Mouse (Mus musculus) spleen, adult 2 months (tissue): Measurements from ENCODE around the gene Lmbr1l. TPM values are rescaled to one million over a fixed set of nuclear protein-coding genes. Genes with fewer than 3 reads are reported as not detected.
A peak's percentile ranks its signal among the peaks of the same experiment; 100 is the strongest.

Experiments
- DNase-seq, 2 experiments: peaks; one replicate each; pipeline versions ENCODE4 v3.0.0 to v3.0.0-alpha.2; 2012 to 2021; ENCODE audit warnings: low spot score in 2 of 2, low read depth in 1 of 2
- H3K27ac ChIP-seq: fragments of 200-500 bp; 2 replicates; pipeline ENCODE4 v1.5.1; 2012; ENCODE audit warnings: low read length, inconsistent platforms; ENCODE audit not compliant: insufficient read depth
- H3K27me3 ChIP-seq: fragments of 200-500 bp; 2 replicates; pipeline ENCODE4 v1.6.1; 2012; ENCODE audit warnings: mild to moderate bottlenecking, moderate library complexity, low read length, inconsistent platforms; ENCODE audit not compliant: control insufficient read depth, insufficient read depth
- H3K36me3 ChIP-seq: fragments of 200-500 bp; 2 replicates; pipeline ENCODE4 v1.6.1; 2012; ENCODE audit warnings: mild to moderate bottlenecking, low read length, inconsistent platforms; ENCODE audit not compliant: control insufficient read depth, insufficient read depth
- H3K4me1 ChIP-seq: fragments of 200-500 bp; 2 replicates; pipeline ENCODE4 v1.6.1; 2011; ENCODE audit warnings: inconsistent platforms; ENCODE audit not compliant: control insufficient read depth, insufficient read depth, insufficient read length
- H3K4me3 ChIP-seq: fragments of 200-500 bp; 2 replicates; pipeline ENCODE4 v1.5.1; 2011; ENCODE audit warnings: mild to moderate bottlenecking, inconsistent platforms; ENCODE audit not compliant: insufficient read depth, insufficient read length; ENCODE audit errors: extremely low read depth
- CTCF ChIP-seq: fragments of 200-500 bp; IDR thresholded peaks from 2 replicates; pipeline ENCODE4 v1.5.1; 2011; ENCODE audit warnings: mild to moderate bottlenecking, inconsistent platforms; ENCODE audit not compliant: insufficient read depth, insufficient read length, insufficient replicate concordance; ENCODE audit errors: extremely low read depth
- POLR2A ChIP-seq: fragments of 200-500 bp; IDR thresholded peaks from 2 replicates; pipeline ENCODE4 v1.6.1; 2011; ENCODE audit warnings: low read depth, low read length, inconsistent platforms
- WGBS: fragments of 180-500 bp; shearing (Covaris S2); methylation state at CpG from one replicate; pipeline ENCODE4 v1.1.7; 2018; 5-methylcytosine and 5-hydroxymethylcytosine counted together
- polyA plus RNA-seq: library from polyadenylated mRNA; depleted of rRNA; stranded (reverse); fragments of >200 nt; gene quantifications from 2 replicates; pipeline ENCODE4 v1.2.3, GENCODE M21; 2012

The Lmbr1l gene
- polyA plus RNA-seq, 1 experiment = 112 TPM

DNA sequence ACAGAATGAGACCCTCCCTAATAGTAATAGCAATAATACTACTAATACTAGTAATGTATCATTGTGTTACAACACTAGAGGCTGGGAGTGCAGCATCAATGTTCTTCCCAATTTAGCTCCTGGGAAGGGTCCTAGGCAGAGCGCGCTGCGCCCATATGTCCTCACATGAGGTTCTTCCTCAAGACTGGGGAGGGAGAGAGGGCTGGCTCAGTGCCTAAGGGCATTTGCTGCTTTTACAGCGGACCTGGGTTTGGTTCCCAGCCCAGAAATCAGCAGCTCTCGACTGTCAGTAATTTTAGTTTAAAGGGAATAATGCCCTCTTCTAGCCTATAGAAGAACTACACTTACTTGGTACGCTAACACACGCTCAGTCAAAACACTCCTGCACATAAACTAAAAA, 30.5 kb downstream of the Lmbr1l start:
- DNase-seq = no peak
- no peaks in the 10 kb centered on the region for H3K36me3 ChIP-seq
- no peaks in the 10 kb centered on the region for H3K27me3 ChIP-seq
- 84% methylated on average over 7 of the region's 7 CpGs for WGBS
- H3K4me1 ChIP-seq = no peaks in the 10 kb centered on the region
- no peak for TF ChIP-seq CTCF
- TF ChIP-seq POLR2A = no peak
- H3K4me3 ChIP-seq = no peak overlapping the region
- no peak overlapping the region for H3K27ac ChIP-seq

DNA sequence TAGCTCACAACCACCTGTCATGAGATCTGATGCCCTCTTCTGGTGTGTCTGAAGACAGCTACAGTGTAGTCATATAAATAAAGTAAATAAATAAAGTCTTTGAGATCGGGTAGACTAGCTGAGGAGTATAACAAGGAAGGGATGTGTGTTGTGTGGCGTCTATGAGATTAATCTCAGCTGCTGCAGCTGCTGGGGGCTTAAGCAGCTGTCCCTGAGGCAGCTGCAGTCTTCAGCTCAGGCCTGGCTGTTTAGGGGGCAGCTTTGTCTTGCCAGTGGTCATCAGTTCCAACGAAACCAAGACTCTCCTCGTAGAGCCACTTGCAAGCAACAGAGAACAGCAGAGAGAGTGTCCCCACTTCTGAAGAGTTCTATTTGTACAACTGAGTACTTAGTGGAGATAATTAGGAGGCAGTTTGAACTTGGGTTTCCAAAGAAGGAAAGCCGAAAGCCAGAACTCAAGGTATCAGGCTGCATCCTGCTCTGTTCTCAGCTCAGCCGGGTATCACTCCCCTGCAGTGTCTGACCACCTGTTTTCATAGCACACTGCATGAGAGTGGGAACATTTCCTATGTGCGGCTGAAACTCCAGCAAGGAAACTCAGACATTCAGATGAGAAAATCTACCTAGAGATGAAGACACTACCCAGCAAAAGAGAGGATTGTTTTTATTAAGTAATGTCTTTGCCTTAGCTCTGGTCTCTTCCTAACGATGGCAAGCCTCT, 31.2 kb downstream of the Lmbr1l start:
- no peaks in the 10 kb centered on the region for H3K4me1 ChIP-seq
- no peaks in the 10 kb centered on the region for H3K36me3 ChIP-seq
- H3K27me3 ChIP-seq = no peaks in the 10 kb centered on the region
- 78% methylated on average over 8 of the region's 8 CpGs for WGBS
- H3K4me3 ChIP-seq = no peak overlapping the region
- no peak for DNase-seq
- no peak overlapping the region for H3K27ac ChIP-seq
- TF ChIP-seq POLR2A (no peak), CTCF (no peak)

DNA sequence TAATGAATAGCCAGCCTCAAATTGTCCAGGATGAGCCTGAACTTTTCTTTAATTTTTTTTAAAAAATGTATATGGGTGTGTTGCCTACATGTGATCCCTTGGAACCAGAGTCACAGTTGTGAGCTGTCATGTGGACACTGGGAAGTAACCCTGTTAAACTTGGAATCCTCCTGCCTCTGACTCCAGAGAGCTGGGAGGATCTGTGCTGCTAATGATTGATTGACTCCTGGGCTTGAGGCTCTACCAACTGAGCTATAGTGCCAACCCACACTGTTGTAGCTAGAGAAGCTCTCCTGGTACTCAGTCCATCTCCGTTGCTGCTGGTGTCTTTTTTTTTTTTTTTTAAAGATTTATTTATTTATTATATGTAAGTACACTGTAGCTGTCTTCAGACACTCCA, 33.9 kb downstream of the Lmbr1l start:
- Histone ChIP-seq H3K4me3 (no peak overlapping the region), H3K36me3 (no peaks in the 10 kb centered on the region), H3K27ac (no peak overlapping the region), H3K27me3 (no peaks in the 10 kb centered on the region), H3K4me1 (peaks cover 3% of the 10 kb centered on the region; the same call in 1 of the 2 replicates)
- DNase-seq = no peak
- TF ChIP-seq CTCF = no peak
- no peak for TF ChIP-seq POLR2A
- WGBS = 95% methylated on average over 1 of the region's 1 CpGs

DNA sequence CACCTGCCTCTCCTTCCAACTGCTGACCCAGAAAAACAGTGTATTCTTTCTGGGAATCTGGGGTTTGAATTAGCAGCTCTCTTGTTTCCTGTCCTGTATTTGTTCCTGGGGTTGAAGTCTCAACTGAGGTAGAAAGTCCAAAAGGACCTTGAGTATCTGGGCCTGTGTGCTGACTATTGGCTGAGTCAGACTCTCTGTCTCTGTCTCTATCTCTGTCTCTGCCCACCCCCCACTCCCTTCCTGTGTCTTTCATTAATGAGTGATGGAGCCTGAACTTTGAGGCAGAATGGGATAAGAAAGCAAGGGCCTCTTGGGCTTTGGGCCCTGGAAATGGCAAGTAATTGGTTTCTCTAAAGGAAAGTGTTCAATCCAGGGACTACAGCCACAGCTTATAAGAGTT, 34.4 kb downstream of the Lmbr1l start:
- Histone ChIP-seq H3K4me1 (peaks cover 3% of the 10 kb centered on the region; the same call in 1 of the 2 replicates), H3K27ac (no peak overlapping the region)

DNA sequence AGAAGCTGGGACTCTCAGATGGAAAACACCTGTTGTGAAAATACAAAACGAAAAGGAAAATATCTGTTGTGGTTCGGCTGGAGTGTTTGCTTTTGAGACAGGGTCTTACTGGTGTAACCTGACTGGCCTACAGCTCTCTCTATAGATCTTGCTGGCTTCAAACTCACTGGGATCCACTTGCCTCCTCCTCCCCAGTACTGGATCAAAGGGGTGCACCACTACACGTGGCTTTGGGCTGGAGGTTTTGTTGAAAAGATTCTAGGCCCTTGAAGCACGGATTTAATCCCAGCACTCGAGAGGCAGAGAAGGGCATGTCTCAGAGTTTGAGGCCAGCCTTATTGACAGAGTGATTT, 36.4 kb downstream of the Lmbr1l start:
- TF ChIP-seq CTCF (no peak), POLR2A (no peak)
- H3K36me3 ChIP-seq = no peaks in the 10 kb centered on the region
- WGBS = 22% methylated on average over 5 of the region's 5 CpGs
- H3K4me3 ChIP-seq = no peak overlapping the region
- peaks cover 3% of the 10 kb centered on the region; the same call in 1 of the 2 replicates for H3K4me1 ChIP-seq
- no peak for DNase-seq
- H3K27ac ChIP-seq = no peak overlapping the region
- no peaks in the 10 kb centered on the region for H3K27me3 ChIP-seq

More for the DNA sequence above, 34.4 kb downstream of the Lmbr1l start:
- no peak for DNase-seq
- no peak overlapping the region for H3K4me3 ChIP-seq
- no peaks in the 10 kb centered on the region for H3K27me3 ChIP-seq
- H3K36me3 ChIP-seq = no peaks in the 10 kb centered on the region
- TF ChIP-seq CTCF (no peak), POLR2A (no peak)

DNA sequence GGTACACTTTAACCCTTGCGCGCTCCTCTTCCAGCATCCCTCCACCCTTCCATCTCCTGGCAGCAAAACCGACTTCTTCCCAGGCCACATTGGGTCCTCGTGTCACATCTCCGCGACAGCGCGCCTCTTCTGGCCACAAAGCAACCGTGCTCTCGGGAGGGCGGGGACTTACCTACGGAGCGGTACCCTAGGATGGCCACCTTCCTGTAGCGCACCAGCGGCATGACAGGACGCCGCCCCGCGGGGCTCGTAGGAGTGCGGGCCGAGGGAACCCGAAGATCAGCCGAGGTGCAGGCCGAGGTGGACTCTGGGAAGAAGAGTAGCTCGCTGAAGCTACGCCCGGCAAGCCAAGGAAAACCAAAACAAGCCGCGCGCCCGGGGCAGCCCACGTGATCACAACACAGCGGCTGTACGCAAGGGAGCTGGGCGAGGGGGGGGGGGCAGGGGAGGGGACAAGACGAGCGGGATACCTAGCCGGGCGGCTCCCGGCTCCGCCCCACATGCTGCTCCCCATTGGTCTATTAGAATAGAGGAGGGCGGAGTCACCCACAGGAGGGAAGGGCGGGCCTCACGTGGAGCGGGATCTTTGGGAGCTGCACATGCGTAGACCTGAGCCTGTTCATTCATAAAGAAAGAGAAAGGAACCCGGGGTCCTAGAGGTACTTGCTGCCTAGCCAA, 36.9 kb downstream of the Lmbr1l start:
- TF ChIP-seq POLR2A (no peak), CTCF (no peak)
- Histone ChIP-seq H3K4me3 (peak overlapping the region; percentile 74), H3K27ac (peak overlapping the region; percentile 83), H3K27me3 (no peaks in the 10 kb centered on the region), H3K4me1 (peaks cover 3% of the 10 kb centered on the region; the same call in 1 of the 2 replicates), H3K36me3 (no peaks in the 10 kb centered on the region)
- peak; percentile 88 for DNase-seq
- under 1% methylated on average over 48 of the region's 48 CpGs for WGBS

DNA sequence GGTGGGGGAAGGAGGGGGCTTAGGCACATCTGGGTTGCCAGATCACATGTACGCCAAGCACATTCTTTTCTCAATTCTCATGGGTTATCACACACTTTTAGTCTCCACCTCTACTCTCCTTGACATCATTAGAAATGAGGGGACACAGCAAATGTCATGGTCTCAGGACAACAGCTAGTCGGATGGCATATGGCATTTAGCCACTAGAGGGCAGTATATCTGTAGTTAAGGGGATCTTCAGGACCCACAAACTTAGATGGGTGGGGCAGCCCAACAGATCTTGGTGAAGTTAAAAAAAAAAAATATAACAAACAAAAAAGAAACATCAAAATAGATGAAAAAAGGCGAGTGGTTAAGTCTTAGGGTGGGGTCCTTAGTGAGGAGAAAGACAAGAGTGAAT, 40.7 kb downstream of the Lmbr1l start:
- DNase-seq = peak; percentile 63 to 65
- no peaks in the 10 kb centered on the region for H3K36me3 ChIP-seq

More for the DNA sequence above, 40.7 kb downstream of the Lmbr1l start:
- no peak overlapping the region for H3K27ac ChIP-seq
- H3K27me3 ChIP-seq = no peaks in the 10 kb centered on the region
- WGBS = 22% methylated on average over 3 of the region's 3 CpGs
- no peak overlapping the region for H3K4me3 ChIP-seq
- peaks cover 3% of the 10 kb centered on the region; the same call in 1 of the 2 replicates for H3K4me1 ChIP-seq
- TF ChIP-seq POLR2A (no peak), CTCF (peak; percentile 40; the same call in 1 of the 2 replicates)
